Mouse (Mus musculus) T-helper 1 cell (primary cell): ENCODE data around the gene Ckb.

Experiments
- in situ Hi-C: fragments of 300-600 bp; cut with MboI, MseI; formaldehyde crosslinking; loops from one replicate; pipeline ENCODE4 v1.15.1; 2025; ENCODE audit warnings: high pct_unique_total_duplicates

Ckb gene

DNA sequence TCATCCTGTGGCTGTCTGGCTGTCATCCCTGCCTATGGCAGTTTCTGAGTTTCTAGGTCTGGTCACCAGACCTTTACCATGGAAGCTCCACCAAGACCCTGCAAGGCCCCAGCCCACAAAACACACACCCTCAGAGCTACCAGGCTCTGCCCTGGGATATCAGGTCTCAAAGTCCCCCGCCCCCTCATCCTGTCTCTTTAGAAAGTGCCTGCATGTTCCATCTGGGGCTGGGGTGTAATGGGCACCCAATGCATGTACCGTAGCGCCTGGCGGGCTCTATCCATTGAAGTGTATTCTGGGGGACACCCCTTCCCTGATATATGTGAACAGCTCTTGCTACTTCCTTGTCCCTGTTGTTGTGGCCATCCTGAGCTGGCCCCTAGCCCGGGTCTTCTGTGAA lies 20.8 kb upstream of the Ckb start:
- in situ Hi-C loops: no loop called here

DNA sequence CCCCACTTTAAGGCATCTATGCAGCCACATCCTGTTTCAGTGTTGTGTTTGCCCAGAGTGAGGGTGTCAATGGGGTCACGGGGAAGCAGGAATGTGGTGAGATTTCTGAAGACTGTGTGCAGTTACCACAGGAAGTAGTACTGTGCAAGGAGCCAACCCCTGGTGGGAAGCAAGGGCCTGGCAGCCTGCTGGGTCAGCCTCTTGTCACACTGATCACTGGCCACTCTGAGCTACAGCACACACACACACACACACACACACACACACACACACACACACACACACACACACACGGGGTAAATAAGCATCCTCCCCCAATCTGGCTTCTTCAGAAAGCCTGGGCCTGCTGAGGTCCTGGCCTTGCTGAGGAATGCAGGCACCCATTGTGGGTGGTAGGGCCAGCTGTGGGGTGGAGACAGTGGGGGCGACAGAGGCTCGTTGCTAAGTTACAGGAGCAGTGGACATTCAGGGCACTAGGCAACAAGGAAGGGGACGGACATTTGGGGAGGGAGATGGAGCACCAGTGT lies 19.3 kb upstream of the Ckb start:
- in situ Hi-C loops: no loop called here

DNA sequence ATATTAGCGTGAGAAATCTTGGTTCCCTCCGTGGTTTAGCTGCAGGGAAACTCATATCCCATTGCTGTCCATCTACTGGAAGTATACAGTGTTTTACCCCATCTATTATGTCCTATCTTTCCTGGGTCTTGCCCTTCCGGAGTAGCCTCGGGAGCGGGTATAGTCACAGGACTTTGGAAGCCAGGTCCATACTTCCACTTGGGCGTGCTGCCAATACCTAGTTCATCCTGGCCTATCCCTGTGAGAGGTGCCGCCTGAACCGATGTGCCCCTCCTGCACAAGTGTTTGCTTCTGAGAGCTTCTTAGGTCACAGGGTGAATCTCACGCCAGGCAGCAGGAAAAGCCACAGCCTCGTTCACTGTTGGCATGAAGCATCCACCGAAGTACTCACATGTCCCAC lies 17.3 kb upstream of the Ckb start:
- in situ Hi-C loops: no loop called here

DNA sequence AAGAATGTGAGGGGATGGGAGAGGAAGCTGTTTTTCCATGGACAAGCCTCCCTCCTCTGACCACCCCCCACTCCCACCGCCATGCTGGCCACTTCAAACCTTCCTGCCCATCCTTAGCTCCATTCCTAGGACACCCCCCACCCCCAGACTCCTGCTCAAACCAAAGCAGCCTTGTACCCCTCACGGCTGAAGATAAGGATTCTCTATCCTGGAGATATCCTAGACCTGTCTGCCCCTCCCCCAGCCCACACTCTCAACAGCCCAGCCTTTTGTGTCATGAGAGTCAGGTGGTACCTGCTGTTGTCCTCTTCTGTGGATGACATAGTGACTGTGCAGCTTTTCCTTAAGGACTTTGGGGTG lies 15.9 kb upstream of the Ckb start:
- in situ Hi-C loops: no loop called here

DNA sequence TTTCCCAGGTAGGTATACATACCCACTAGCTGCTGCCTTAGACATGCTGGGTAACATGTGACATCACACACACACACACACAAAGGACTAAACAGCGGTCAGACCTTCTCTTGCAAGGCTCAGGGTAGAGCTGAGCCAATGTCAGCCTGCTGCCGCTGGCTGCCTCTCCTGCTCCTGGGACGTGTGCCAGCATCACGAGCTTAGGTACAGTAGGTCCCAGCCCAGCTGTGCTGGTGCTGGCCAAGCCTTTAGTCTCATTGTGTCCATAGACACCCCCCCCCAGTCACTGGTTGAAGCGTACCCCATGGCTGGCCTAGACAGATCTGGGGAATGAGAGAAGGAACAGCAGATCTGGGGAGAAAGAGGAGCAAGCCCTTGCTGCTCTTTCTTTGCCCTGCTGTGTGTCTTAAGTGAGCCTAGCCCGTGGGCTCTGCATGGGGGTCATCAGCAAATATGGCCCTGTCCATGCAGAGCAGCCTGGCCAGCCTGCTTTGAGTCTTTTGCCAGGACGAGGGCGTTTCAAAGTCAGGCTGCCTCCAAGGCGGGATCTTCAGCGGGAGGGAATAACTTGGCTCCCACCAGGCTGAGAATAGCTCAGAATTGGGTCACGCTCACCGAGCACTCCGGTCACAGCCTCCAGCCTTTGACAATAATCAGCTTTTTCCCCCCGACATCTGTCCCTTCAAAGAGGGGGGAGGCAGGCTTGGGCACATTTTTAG lies 15.4 kb upstream of the Ckb start:
- in situ Hi-C loops: no loop called here

DNA sequence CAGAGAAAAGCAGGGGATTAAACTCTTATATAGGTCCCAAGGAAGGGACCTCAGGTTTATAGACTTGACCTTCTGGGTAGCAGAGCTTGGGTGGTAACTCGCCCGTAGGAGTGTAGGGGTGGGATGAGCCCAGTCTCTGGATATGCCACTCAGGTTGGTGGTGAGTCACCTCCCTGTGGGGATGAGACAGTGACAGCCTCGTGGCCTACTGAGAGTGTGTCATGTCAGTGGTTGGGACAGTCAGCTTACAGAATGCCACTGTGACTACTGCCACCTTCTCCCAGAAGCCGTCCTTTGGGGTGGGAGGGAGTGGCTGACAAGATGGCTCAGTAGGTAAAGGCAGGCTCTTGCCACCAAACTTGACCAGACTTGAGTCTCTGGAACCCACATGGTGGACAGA lies 14.3 kb upstream of the Ckb start:
- in situ Hi-C loops: no loop called here

DNA sequence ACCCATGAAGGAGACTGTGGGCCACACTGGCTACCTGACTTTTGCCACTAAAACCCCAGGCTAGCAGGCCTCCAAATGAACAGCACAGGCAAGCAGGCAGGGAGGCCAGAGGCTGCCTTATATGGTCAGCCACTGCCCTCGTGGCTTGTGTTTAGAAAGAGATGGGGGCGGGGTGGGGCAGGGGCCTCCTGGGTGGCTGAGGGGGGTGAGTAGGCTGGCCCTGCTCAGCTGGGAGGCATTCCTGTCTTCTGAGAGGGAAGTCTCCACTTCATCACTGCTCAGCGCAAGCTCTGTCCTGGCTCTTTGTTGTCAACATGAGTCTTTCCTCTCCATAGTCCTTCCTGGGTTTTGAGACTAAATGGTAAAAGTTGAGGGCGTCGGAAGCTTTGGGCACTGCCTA lies 10.7 kb upstream of the Ckb start:
- in situ Hi-C loops: no loop called here

DNA sequence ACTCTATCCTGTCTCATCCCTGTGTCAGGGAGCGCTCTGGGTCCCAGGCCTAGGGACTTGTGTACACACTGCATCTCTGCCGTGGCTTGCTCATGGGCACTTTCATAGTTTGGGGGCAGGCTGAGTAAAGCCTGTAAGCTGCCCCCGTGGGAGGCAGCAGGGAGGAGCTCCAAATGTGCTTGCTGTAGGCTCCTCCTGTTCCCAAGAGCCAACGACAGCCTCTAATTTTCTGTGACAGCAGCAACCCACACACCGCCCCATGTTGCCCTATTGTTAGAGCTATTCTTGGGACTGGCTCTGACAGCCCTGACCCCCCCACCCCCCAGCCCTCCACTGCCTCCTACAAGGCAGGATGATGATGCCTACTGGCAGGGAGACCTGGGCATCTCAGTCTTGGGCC lies 9.9 kb upstream of the Ckb start:
- in situ Hi-C loops: no loop called here

DNA sequence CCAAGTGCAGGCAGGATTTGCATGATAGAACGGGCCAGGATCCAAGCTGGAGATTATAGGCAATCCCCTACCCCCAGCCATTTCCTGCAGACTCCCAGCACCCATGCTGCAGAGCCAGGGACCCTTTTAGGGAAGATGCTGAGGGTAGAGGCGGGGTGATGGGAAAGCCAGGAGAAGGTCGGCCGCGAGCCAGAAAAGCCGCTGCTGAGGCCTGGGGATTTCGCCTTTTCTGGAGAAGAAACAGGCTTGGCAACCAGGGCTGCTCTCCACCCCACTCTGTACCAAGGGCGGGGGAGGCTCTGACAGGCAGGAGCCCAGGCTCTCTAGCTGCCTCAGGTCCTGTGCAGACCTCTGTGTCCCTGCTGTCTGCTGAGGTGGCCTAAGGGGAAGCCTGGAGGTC lies 9.2 kb upstream of the Ckb start:
- in situ Hi-C loops: no loop called here

DNA sequence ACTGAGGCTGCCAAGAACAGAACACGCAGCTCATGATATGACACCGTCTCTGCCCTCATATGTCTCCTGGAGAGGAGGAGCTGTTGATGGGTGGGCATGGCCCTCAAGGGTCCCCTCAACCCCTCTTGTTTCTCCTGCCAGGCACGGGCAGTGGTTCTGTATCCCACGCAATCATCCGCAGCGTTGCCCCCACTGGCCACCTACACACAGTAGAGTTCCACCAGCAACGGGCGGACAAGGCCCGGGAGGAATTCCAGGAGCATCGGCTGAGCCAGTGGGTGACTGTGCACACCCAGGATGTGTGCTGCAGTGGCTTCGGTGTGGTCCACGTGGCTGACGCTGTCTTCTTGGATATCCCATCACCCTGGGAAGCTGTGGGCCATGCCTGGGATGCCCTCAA lies 8.5 kb upstream of the Ckb start:
- in situ Hi-C loops: no loop called here

DNA sequence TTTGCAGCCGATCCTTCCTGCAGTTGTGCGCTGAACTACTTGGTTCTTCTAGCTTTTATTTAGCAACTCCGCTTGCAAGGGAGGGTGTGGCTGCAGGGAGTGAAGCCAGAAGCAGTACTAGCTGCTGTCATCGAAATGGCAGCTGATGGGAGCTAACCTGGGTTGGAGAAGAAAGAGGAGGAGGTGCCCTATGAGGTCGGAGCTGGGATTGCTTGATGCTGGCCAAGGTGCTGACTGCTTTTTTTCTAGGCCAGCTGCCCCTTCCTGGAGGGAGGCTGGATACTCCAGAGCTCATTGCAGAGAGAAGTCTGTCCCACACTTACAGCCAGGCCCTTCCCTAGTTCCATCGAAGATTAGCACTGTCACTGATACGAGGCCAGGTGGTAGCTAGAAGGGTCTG lies 6.9 kb upstream of the Ckb start:
- in situ Hi-C loops: loop anchor here (10.0 kb wide), 1 partner anchor 976 kb away; no protein-coding TSS in a partner anchor

DNA sequence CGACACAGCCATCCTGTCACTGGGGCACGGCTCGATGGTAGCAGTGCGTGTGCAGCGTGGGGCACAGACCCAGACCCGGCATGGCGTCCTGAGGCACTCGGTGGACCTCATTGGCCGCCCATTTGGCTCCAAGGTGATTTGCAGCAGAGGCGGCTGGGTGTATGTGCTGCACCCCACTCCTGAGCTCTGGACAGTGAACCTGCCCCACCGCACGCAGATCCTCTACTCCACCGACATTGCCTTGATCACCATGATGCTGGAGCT lies 6.5 kb upstream of the Ckb start:
- in situ Hi-C loops: loop anchor here (10.0 kb wide), 1 partner anchor 976 kb away; no protein-coding TSS in a partner anchor

DNA sequence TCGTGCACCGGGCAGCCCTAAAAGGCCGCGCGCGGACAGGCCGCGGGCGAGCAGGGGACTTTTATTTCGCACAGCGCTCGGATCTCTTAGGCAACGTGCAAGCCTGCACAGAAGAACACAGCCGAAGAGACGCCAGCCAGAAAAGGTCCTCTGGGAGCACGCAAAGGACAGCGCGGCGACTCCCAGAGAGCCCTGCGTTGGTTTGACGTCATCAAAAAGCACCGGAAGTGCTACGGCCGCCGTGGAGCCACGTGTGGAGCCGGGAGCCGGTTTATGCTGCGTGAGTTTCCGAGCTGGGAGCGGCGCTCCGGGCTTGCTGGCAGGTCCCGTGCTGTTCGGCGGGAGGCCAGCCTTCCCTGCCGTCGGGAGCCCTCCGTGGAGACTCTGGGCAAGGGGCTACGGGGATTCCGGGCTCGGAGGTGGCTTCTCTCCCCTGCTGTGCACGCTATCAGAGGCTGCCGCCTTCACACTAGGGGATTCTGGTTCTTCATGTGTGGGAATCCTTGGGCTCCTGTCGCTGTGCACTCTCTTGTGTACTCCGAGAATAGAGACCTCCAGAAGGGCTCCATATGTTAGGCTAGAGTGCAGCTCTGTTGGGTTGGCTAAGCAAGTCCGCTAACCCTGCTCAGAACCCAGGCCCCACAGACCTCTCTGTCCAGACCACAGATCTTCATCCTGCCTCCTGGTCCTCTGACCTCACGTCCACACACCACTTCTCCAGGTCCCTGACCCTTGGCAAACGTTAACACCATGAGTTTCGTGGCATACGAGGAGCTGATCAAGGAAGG lies 5.9 kb upstream of the Ckb start, which contains the start of gene Trmt61a:
Gene Trmt61a, plus strand, starts transcription at position 224 of the 788 bp plus-strand sequence.
- in situ Hi-C loops: loop anchor here (10.0 kb wide), 1 partner anchor 977 kb away; no protein-coding TSS in a partner anchor

DNA sequence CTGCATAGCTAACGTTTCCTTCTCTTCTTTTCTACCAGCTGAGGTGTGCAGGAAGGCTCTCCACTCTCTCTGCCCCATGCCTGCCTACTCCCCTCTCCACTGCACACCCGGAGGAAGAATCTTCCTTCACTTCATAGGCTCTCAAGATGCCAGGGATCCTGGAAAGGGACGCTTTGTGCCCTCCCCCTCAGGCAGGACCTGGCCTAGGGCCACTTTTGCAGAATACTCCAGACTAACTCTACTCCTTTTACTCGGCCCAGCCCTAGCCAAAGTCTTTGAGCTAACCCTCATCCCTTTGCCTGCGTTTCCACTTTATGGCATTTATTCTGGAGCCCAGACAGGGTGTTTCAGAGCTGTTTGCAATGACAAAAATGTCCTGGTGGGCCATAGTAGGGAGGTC lies 5.3 kb upstream of the Ckb start:
- in situ Hi-C loops: loop anchor here (10.0 kb wide), 1 partner anchor 977 kb away; no protein-coding TSS in a partner anchor

DNA sequence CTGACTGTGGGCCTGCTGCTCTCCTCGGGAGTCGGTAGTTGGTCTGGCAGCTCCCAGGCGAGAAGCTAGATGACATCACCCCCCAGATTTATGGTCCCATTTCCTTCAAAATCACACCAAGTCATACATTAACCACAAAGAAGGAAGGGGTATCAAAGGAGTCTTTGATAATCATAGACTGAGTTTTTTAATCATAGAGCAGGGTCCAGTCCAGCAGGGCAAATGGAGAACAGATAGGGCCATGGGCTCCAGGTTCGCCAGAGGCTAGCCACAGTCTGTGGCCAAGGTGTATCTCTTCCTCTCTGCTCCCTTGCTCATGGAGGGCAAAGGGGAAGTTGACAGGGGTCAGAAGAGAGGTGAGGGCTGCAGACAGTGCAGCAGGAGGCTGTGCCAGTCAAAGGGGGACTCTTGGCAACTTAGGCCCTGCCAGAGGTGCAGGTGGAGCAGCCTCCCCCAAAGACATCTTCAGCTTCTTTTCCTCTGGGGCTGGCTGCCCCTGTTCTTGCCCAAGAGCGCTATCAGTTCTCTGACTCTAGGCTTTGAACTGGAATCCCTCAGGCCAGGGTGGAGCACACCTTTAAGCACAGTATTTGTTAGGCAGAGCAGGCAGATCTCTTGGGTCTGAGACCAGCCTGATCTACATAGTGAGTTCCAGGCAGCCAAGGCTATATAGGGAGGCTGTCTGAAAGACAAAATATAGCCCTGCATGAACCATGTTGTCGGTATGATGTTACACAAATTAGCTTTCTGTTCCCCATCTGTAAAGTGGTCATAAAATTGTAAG lies 3.9 kb upstream of the Ckb start:
- in situ Hi-C loops: loop anchor here (10.0 kb wide), 1 partner anchor 979 kb away; no protein-coding TSS in a partner anchor

DNA sequence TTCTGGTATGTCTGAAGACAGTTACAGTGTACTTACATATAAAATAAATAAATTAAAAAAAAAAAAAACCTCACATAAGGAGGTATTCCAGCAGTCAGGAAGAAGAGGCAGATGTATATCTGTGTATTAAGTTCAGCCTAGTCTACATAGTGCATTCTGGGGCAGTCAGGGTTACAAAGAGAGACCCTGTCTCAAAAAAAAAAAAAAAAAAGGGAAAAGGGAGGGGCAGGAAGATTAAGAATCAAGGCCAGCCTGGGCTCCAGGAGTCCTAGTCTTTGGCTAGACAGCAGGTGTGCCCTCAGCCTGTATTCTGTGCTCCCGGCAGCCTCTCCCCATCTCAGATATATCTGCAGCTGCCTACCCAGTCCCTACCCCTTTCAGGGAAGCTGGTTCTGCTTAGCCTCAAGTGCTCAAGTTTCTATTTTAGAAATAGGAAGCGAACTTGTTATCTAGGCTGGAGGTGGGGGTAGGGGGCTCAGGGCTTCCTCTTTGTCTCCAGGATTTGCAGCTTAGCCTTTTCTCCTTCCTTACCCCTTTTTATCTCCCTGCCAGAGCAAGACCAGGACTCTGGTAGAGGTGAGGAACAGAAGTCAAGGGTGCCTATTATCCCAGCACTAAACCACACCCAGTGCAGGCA lies 2.8 kb upstream of the Ckb start:
- in situ Hi-C loops: loop anchor here (10.0 kb wide), 1 partner anchor 980 kb away; no protein-coding TSS in a partner anchor

DNA sequence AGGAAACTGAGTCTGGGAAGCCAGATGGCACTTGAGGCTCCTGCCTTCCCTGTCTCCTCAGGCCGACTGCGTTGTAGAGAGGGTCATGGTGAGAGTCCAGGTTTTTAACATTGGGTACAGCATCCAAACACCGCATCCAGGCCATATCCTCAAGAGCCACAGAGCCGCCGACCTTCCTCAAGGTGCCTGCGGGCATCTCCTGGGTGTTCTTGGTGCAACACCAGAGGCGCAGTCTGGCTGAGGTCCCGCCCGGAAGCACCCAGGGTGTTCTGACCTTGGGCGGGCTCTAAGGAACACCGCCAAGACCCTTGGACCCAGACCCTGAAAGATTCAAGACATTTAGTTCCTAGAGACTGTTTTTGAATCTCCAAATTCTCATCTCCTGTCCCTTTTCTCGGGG lies 443 bp upstream of the Ckb start:
- in situ Hi-C loops: loop anchor here (10.0 kb wide), 1 partner anchor 982 kb away; no protein-coding TSS in a partner anchor

DNA sequence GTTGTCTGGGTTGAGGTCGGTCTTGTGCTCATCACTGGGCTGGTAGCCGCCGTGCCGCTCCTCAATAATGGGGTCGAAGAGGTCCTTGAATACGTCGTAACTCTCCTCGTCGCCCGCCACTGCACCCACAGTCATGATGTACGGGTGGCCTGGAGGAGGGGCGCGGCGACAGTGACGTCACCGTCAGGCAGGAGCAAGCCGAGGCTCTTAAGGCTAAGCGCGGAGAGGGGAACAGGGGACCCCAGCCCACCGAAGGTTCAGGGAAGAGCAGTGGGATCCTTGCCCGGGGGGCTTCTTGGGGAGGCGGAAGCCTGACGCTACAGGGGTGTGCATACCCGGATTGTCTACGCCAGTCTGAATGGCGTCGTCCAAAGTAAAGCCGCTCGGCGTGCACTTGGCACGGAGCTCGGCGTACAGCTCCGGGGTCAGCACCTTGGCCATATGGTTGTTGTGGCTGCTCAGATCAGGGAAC lies 671 bp downstream of the Ckb start:
- in situ Hi-C loops: loop anchor here (10.0 kb wide), 1 partner anchor 983 kb away; no protein-coding TSS in a partner anchor

DNA sequence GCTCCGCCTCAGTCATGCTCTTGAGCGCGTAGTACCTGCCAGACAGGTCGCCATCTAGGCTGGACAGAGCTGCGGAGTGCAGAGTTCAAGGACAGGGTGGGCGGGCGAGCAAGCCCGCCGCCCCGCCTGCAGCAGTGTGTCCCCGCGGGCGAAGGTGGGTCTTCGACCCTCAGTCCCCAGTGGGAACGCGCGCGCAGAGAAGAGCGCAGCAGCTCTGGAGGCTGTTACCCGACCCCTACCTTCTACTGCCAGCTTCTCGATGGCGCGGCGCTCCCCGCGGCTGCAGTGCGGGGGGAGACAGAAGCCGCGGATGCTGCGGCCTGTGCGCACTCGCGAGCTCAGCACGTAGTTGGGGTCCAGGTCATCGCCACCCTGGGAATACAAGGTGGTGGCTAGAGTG lies 1.2 kb downstream of the Ckb start:
- in situ Hi-C loops: loop anchor here (10.0 kb wide), 1 partner anchor 984 kb away; no protein-coding TSS in a partner anchor

DNA sequence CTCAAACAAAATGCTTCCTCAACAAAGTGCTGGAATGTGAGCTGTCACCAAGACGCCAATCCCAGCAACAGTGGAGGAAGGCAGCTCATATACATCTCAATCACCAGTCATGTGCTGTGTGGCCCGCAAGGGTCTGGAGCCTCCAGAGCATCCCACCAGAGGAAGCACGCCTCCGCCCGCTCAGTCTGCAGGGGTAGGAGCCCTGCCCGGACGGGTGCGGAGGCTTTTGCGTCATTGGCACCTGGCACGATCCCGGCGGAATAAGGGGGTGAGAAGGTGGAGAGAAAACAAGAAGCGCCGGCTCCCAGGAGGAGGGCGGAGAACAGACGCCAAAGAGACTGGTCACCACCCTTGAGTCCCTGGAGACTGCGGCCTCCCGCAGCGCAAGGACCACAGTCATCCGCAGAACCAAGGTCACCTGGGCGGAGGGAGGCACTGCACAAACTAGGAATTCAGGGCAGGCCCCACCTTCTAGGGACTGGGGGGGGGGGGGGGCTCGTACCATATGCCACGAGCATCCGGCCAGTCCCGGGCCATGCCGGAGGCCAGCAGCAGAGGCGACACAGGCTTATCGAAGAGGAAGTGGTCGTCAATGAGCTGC lies 1.7 kb downstream of the Ckb start:
- in situ Hi-C loops: loop anchor here (10.0 kb wide), 1 partner anchor 984 kb away; no protein-coding TSS in a partner anchor

DNA sequence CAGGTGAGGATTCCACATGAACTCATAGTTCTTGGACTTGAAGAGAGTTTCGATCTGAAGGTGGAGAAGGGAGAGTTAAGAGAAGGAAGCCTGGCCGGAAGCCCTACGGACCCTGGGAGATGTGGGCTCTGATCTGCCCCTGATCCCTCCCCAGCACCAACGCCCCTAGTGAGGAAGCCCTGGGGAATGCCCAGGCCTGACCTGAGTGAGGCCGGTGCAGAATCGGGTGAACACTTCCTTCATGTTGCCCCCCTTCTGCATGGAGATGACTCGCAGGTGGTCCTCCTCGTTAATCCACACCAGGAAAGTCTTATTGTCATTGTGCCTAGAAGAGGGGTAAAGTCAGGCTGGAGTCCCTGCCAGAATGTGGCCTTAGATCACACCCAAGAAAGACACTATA lies 2.2 kb downstream of the Ckb start:
- in situ Hi-C loops: loop anchor here (5.0 to 10.0 kb wide), 3 partner anchors 32 to 985 kb away; no protein-coding TSS in a partner anchor
